Mouse (Mus musculus): ENCODE measurements around the gene Mgp. TPM values are rescaled to one million over a fixed set of nuclear protein-coding genes. Genes with fewer than 3 reads are reported as not detected.
A peak's percentile ranks its signal among the peaks of the same experiment; 100 is the strongest.

Mgp gene
- polyA plus RNA-seq, 1 experiment from 2014 or later: 117 TPM

DNA sequence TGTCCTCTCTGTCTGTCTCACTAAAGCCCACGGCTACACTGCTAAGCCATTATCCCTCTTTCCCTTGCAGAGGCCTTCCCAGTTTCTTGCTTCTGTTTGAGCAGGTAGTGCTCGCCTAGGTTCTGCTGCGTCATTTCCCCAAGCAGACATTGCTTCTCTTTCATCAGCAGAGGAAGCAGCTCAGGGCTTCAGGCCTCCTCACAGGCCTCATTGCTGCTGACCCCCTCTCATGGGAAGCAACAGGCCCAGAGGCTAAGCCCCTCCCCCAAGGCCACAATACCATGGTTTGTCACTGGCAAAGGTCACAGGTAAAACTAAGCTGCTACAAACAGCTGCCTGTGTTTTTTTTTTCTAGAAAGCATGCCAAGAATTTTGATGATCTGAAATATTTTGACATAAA is 22.9 kb downstream of the Mgp start:
- Histone ChIP-seq H3K4me3 (ENCODE audit: low read depth, low read length) (no peak overlapping the region), H3K27ac (ENCODE audit: low read depth) (no peak overlapping the region), H3K9ac (ENCODE audit: low read length) (no peak overlapping the region), H3K27me3 (replicated peaks; ENCODE audit: control insufficient read depth, insufficient read depth, low read length) (no peaks in the 10 kb centered on the region), H3K36me3 (ENCODE audit: control insufficient read depth, insufficient read depth, low read length) (no peaks in the 10 kb centered on the region), H3K4me2 (ENCODE audit: low read length) (no peak overlapping the region), H3K9me3 (ENCODE audit: control insufficient read depth, low read length) (no peaks in the 10 kb centered on the region), H3K4me1 (replicated peaks; ENCODE audit: control insufficient read depth, insufficient read depth, low read length) (peaks cover 21% of the 10 kb centered on the region)
- no peak for ATAC-seq (replicated peaks; ENCODE audit: low FRiP score, low TSS enrichment, low read depth)
- DNase-seq (ENCODE audit: low spot score): no peak
- WGBS: 40% methylated on average over 3 of the region's 3 CpGs

DNA sequence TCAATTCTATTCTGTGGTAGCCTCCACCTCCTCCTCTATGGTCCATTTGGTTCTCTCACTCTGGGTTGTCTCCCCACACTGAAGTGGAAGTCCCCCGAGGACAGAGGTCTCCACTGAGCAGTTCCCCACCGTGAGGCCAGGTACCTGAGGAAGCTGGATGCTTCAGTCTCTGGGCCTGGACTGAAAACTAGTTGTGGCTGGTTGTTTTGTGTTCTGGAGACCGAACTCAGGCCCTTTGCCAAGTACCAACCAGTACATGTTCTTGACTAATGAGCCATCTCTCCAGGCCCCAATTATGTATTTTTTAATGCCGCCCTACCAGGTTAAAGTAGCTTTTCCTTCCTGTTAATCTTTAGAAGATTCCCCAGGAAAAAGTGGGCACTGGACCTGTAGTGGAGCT is 23.3 kb downstream of the Mgp start:
- WGBS: 81% methylated on average over 4 of the region's 4 CpGs
- H3K4me1 ChIP-seq (replicated peaks; ENCODE audit: control insufficient read depth, insufficient read depth, low read length): peaks cover 17% of the 10 kb centered on the region
- H3K27me3 ChIP-seq (replicated peaks; ENCODE audit: control insufficient read depth, insufficient read depth, low read length): no peaks in the 10 kb centered on the region
- no peak overlapping the region for H3K4me3 ChIP-seq (ENCODE audit: low read depth, low read length)
- no peak overlapping the region for H3K4me2 ChIP-seq (ENCODE audit: low read length)
- no peaks in the 10 kb centered on the region for H3K36me3 ChIP-seq (ENCODE audit: control insufficient read depth, insufficient read depth, low read length)
- ATAC-seq (replicated peaks; ENCODE audit: low FRiP score, low TSS enrichment, low read depth): no peak
- no peak overlapping the region for H3K27ac ChIP-seq (ENCODE audit: low read depth)
- no peaks in the 10 kb centered on the region for H3K9me3 ChIP-seq (ENCODE audit: control insufficient read depth, low read length)
- no peak for DNase-seq (ENCODE audit: low spot score)
- H3K9ac ChIP-seq (ENCODE audit: low read length): no peak overlapping the region

DNA sequence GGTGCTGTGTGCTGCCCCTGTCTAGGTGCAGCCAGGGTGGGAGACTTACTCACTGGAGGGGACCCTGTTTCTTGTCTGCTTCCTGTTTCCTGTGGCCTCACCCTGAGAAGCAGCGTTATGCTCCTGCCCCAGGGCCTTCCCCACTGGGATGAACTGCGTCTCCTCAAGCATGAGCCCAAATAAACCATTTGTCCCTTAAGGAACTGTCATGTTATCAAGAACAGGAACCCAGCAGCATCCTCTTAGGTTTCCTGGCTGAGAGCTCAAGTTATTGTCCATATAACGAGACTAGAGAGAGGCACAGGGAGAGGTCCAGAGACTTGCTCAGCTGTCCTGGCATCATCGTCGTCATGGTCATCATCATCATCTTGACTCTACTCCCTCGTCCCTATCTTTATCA is 25.4 kb downstream of the Mgp start:
- H3K27ac ChIP-seq (ENCODE audit: low read depth): no peak overlapping the region
- H3K27me3 ChIP-seq (replicated peaks; ENCODE audit: control insufficient read depth, insufficient read depth, low read length): no peaks in the 10 kb centered on the region
- no peak overlapping the region for H3K4me2 ChIP-seq (ENCODE audit: low read length)
- no peak overlapping the region for H3K9ac ChIP-seq (ENCODE audit: low read length)
- ATAC-seq (replicated peaks; ENCODE audit: low FRiP score, low TSS enrichment, low read depth) (no peak), DNase-seq (ENCODE audit: low spot score) (no peak)
- H3K4me3 ChIP-seq (ENCODE audit: low read depth, low read length): no peak overlapping the region
- H3K4me1 ChIP-seq (replicated peaks; ENCODE audit: control insufficient read depth, insufficient read depth, low read length): 0 out of 2 replicates have a peak, but pooled peaks cover 4% of the 10 kb centered on the region
- WGBS: 72% methylated on average over 6 of the region's 6 CpGs
- H3K9me3 ChIP-seq (ENCODE audit: control insufficient read depth, low read length): no peaks in the 10 kb centered on the region
- H3K36me3 ChIP-seq (ENCODE audit: control insufficient read depth, insufficient read depth, low read length): no peaks in the 10 kb centered on the region

DNA sequence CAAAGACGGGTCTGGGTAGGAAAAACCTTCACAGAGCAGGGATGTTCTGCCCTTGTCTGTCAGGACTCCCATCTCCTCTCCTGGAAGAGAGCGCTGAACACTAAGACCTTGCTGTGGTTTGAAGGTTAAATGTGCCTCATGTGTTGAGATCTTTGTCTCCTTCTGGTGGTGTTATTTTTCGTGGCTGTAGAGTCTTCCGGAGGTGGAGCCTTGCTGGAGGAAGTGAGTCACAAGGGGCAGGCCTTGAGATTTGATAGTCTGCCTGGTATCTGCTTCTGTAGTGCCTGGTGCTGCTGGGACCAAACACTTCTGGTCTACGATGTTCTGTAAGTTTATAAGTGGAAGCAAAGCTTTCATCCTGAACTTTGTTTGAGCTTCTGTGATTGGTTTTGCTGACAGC is 26.7 kb downstream of the Mgp start:
- Histone ChIP-seq H3K36me3 (ENCODE audit: control insufficient read depth, insufficient read depth, low read length) (no peaks in the 10 kb centered on the region), H3K4me1 (replicated peaks; ENCODE audit: control insufficient read depth, insufficient read depth, low read length) (0 out of 2 replicates have a peak, but pooled peaks cover 4% of the 10 kb centered on the region), H3K4me2 (ENCODE audit: low read length) (no peak overlapping the region), H3K27ac (ENCODE audit: low read depth) (no peak overlapping the region), H3K9ac (ENCODE audit: low read length) (no peak overlapping the region), H3K9me3 (ENCODE audit: control insufficient read depth, low read length) (no peaks in the 10 kb centered on the region), H3K27me3 (replicated peaks; ENCODE audit: control insufficient read depth, insufficient read depth, low read length) (no peaks in the 10 kb centered on the region), H3K4me3 (ENCODE audit: low read depth, low read length) (no peak overlapping the region)
- no peak for DNase-seq (ENCODE audit: low spot score)
- 85% methylated on average over 5 of the region's 5 CpGs for WGBS
- ATAC-seq (replicated peaks; ENCODE audit: low FRiP score, low TSS enrichment, low read depth): no peak

DNA sequence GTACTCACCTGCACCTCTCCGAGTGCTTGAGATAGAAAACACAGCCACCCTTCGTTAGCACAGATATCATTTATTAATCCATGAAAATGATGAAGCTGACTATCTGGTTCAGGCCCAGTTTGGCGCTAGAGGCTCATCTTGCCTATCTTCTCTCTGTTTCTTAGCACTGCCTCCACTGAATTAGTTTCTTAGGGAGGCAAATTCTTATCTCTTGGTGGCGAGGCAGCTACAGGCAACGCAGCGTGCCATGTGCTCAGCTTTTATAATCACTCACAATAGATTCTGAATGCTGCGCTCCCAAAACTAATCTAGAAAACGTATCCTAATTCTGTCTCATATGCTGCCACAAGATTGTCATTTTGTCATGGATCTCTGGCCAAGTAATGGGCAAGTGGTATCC is 27.2 kb downstream of the Mgp start:
- no peak overlapping the region for H3K4me3 ChIP-seq (ENCODE audit: low read depth, low read length)
- no peaks in the 10 kb centered on the region for H3K9me3 ChIP-seq (ENCODE audit: control insufficient read depth, low read length)
- H3K9ac ChIP-seq (ENCODE audit: low read length): no peak overlapping the region
- H3K27me3 ChIP-seq (replicated peaks; ENCODE audit: control insufficient read depth, insufficient read depth, low read length): no peaks in the 10 kb centered on the region
- H3K4me1 ChIP-seq (replicated peaks; ENCODE audit: control insufficient read depth, insufficient read depth, low read length): 0 out of 2 replicates have a peak, but pooled peaks cover 4% of the 10 kb centered on the region
- no peak for DNase-seq (ENCODE audit: low spot score)
- WGBS: 85% methylated on average over 8 of the region's 8 CpGs
- no peak overlapping the region for H3K4me2 ChIP-seq (ENCODE audit: low read length)
- ATAC-seq (replicated peaks; ENCODE audit: low FRiP score, low TSS enrichment, low read depth): no peak
- H3K27ac ChIP-seq (ENCODE audit: low read depth): no peak overlapping the region
- H3K36me3 ChIP-seq (ENCODE audit: control insufficient read depth, insufficient read depth, low read length): no peaks in the 10 kb centered on the region

DNA sequence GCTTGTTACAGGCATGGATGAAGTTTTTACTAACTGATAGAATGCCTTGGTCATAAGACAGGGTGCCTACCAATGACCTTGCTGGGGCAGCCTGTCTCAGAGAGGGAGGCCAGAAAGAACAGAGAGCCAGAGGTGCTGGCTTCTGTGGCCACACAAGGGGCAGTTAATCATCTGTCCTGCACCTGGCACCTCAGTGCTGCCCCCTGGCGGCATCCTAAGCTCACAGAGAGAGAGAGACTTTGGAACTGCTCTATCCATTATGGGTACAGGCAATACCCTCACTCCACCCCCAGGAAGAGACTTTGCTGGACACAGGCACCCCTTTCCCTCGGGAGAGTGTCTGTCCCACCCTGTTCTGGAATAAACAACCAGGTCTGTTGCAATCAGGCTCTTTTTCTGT is 27.8 kb downstream of the Mgp start:
- H3K9me3 ChIP-seq (ENCODE audit: control insufficient read depth, low read length): no peaks in the 10 kb centered on the region
- H3K27me3 ChIP-seq (replicated peaks; ENCODE audit: control insufficient read depth, insufficient read depth, low read length): no peaks in the 10 kb centered on the region
- H3K4me1 ChIP-seq (replicated peaks; ENCODE audit: control insufficient read depth, insufficient read depth, low read length): 0 out of 2 replicates have a peak, but pooled peaks cover 4% of the 10 kb centered on the region
- WGBS: 8% methylated on average over 2 of the region's 2 CpGs
- DNase-seq (ENCODE audit: low spot score): no peak
- no peak overlapping the region for H3K27ac ChIP-seq (ENCODE audit: low read depth)
- H3K4me3 ChIP-seq (ENCODE audit: low read depth, low read length): no peak overlapping the region
- ATAC-seq (replicated peaks; ENCODE audit: low FRiP score, low TSS enrichment, low read depth): peak; percentile 32; the same call in 1 of the 2 replicates
- H3K4me2 ChIP-seq (ENCODE audit: low read length): no peak overlapping the region
- H3K36me3 ChIP-seq (ENCODE audit: control insufficient read depth, insufficient read depth, low read length): no peaks in the 10 kb centered on the region
- no peak overlapping the region for H3K9ac ChIP-seq (ENCODE audit: low read length)

DNA sequence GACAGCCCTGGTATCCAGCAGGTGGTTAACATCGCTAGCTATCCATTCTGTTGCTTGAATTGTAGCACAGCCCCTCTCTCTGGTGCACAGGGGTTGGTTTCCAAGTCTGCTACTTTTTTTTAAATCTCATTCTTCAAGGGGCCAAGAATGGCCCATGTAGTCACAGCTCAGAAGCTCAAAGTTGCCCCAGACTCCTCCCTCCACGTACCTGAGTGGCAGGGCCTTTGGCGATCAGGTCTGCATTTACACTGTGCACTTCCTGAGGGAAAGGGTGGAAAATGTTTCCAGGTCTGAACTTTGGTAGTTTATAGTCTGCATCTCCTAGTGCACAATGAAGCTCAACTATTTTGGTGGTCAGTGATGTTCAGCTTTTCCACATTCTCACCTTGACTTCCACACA is 28.4 kb downstream of the Mgp start:
- no peak for DNase-seq (ENCODE audit: low spot score)
- H3K9ac ChIP-seq (ENCODE audit: low read length): no peak overlapping the region
- H3K4me1 ChIP-seq (replicated peaks; ENCODE audit: control insufficient read depth, insufficient read depth, low read length): no peaks in the 10 kb centered on the region
- H3K4me3 ChIP-seq (ENCODE audit: low read depth, low read length): no peak overlapping the region
- no peaks in the 10 kb centered on the region for H3K27me3 ChIP-seq (replicated peaks; ENCODE audit: control insufficient read depth, insufficient read depth, low read length)
- H3K4me2 ChIP-seq (ENCODE audit: low read length): no peak overlapping the region
- no peaks in the 10 kb centered on the region for H3K9me3 ChIP-seq (ENCODE audit: control insufficient read depth, low read length)
- no peak for ATAC-seq (replicated peaks; ENCODE audit: low FRiP score, low TSS enrichment, low read depth)
- H3K27ac ChIP-seq (ENCODE audit: low read depth): no peak overlapping the region
- no peaks in the 10 kb centered on the region for H3K36me3 ChIP-seq (ENCODE audit: control insufficient read depth, insufficient read depth, low read length)
- 92% methylated on average over 3 of the region's 3 CpGs for WGBS

DNA sequence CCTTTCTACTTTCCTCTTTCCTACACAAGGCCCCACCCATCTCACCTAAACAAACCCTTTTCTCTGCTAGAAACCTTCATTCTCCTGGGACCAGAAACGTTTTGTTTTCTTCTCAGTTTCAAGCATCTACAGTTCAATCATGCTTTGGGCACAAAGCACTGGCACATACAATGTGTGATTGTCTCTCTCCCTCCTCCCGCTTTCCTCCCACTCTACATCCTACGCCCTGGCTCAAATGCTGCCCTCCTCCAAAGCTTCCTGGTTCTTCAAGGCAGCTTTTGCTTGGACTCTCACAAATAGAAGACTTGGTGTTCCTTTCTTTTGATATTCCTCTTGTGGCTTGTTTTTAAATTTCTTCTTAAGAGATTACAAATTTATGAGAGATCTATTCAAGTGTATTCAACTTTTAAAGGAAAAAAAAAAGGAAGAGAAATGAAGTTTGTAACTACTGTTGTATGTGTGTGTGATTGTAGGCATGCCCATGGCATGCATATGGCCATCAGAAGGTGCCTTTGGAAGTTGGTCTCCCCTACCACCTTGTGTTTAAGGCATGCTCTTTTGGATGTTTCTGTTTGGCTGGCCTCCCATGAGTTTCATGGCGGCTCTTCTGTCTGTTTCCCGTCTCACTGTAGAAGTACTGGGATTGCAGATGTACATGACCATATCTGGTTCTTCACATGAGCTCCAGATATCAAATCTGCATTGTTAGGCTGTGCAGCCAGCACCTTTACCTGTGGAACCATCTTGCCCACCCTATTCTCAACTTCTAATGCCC is 29.7 kb downstream of the Mgp start:
- H3K4me1 ChIP-seq (replicated peaks; ENCODE audit: control insufficient read depth, insufficient read depth, low read length): no peaks in the 10 kb centered on the region
- no peak overlapping the region for H3K4me3 ChIP-seq (ENCODE audit: low read depth, low read length)
- ATAC-seq (replicated peaks; ENCODE audit: low FRiP score, low TSS enrichment, low read depth): no peak
- no peak for DNase-seq (ENCODE audit: low spot score)
- H3K27ac ChIP-seq (ENCODE audit: low read depth): no peak overlapping the region
- WGBS: 71% methylated on average over 5 of the region's 5 CpGs
- no peaks in the 10 kb centered on the region for H3K9me3 ChIP-seq (ENCODE audit: control insufficient read depth, low read length)
- no peaks in the 10 kb centered on the region for H3K36me3 ChIP-seq (ENCODE audit: control insufficient read depth, insufficient read depth, low read length)
- H3K9ac ChIP-seq (ENCODE audit: low read length): no peak overlapping the region
- H3K4me2 ChIP-seq (ENCODE audit: low read length): no peak overlapping the region
- H3K27me3 ChIP-seq (replicated peaks; ENCODE audit: control insufficient read depth, insufficient read depth, low read length): no peaks in the 10 kb centered on the region

DNA sequence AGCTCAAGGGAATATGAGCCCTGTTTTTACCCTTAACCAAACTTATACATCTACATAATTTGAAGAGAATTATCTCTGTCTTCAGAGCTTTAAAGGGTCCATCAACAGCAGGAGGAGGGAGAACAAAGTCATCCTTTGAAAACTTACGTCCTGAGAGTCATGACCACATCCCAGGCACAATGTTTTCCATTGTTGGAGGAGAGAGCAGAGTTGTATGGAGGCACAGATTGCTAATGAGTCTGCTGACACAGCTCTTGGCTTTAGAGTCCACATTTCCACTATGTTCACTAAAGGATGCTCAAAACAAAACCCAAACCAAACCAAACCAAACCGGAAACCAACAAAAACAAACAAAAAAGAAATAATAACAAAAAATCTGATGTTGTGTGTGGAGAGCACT is 30.7 kb downstream of the Mgp start:
- Histone ChIP-seq H3K4me3 (ENCODE audit: low read depth, low read length) (no peak overlapping the region), H3K4me2 (ENCODE audit: low read length) (no peak overlapping the region), H3K27ac (ENCODE audit: low read depth) (no peak overlapping the region), H3K36me3 (ENCODE audit: control insufficient read depth, insufficient read depth, low read length) (no peaks in the 10 kb centered on the region), H3K4me1 (replicated peaks; ENCODE audit: control insufficient read depth, insufficient read depth, low read length) (no peaks in the 10 kb centered on the region), H3K9me3 (ENCODE audit: control insufficient read depth, low read length) (no peaks in the 10 kb centered on the region), H3K9ac (ENCODE audit: low read length) (no peak overlapping the region), H3K27me3 (replicated peaks; ENCODE audit: control insufficient read depth, insufficient read depth, low read length) (no peaks in the 10 kb centered on the region)
- 67% methylated on average over 2 of the region's 2 CpGs for WGBS
- no peak for DNase-seq (ENCODE audit: low spot score)
- no peak for ATAC-seq (replicated peaks; ENCODE audit: low FRiP score, low TSS enrichment, low read depth)
